Mouse (Mus musculus): ENCODE measurements around the gene Trappc3l. TPM values are rescaled to one million over a fixed set of nuclear protein-coding genes. Genes with fewer than 3 reads are reported as not detected.

Trappc3l gene
- polyA plus RNA-seq (2014; fragmentation: Illumina TruSeq; extraction: RNeasy Lipid Tissue Mini Kit (QIAGEN cat#74804); ENCODE audit: low read depth, low replicate concordance), result not detected

DNA sequence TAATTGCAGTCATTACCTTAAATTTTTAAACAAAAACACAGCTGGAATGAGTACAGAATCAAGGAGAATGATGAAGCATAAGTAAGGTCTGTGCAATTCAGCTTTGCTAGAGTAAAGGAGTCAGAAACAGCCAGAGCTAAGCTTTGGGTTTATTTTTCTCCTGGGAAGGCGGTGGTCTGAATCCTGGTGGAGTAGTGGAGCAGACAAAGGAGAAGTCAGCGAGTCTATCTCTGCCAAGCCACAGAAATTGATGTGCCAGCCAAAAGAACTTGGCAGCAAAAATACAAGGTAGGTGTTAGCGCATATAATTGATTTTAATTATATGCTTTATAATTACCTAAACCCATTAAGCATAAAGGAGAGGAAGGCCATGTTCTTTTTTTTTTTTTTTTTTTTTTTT is at the start of gene Trappc3l:
Gene Trappc3l, plus strand, starts transcription at position 197 of the 400 bp plus-strand sequence.

DNA sequence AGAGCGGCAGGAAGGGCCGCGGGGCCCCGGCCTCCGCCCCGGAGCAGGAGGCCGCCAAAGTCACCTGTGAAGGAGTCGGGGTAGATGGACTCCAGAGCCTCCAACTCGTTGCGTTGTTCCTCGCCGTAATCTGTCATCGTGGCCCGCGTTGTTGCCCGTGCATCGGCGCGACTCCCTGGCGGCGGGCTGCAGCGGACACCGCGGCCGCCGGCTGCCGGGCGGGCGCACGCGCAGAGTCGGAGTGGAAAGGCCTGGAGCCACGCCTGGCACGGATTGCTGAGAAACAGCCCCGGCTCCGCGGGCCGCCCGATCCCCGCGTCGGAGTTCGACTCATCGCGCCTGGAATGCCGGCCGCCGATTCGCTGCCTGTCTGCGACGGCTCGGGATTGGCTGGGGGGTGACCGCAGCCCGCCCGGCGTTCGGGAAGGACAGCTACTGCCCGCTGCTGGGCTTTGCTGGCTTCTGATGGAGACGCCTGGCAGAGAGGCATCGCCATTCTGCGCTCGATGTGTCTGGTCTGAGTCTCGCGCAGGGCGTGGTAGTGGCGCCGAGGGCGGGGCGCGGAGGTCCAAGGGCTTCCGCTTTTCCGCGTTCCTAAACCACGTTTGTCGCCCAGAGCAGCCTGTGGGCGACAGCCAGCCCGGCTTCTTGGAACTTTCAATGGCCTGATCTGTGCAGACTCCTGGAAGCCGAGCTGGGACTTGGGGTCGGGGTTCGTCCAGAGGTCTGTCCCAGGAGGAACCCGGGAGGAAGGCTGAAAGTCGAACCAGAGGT is 17.9 kb upstream of the Trappc3l start, which contains the start of gene Rwdd1:
Gene Rwdd1, minus strand, starts transcription at position 323 of the 774 bp plus-strand sequence.

DNA sequence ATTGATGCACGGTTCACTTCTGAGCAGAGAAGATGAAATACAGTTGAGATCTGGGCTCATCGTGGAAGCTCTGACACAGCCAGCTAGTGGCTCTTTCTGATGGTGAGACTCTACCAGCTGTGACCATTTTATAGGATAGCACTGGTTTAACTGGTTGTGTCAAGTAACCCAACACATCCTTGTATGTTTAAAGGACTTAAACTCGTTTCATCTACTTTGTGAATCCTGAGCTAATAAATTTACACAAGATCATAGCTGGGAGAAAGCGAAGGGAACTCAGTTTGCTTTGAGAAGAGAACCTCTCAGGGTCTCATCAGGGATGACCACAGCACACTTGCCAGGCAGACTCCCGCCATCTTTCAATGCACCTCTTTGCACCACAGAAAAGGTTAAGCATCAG is 6.8 kb downstream of the Trappc3l start, which contains the start of gene Calhm4:
Gene Calhm4, minus strand, starts transcription at position 101 of the 400 bp plus-strand sequence.

DNA sequence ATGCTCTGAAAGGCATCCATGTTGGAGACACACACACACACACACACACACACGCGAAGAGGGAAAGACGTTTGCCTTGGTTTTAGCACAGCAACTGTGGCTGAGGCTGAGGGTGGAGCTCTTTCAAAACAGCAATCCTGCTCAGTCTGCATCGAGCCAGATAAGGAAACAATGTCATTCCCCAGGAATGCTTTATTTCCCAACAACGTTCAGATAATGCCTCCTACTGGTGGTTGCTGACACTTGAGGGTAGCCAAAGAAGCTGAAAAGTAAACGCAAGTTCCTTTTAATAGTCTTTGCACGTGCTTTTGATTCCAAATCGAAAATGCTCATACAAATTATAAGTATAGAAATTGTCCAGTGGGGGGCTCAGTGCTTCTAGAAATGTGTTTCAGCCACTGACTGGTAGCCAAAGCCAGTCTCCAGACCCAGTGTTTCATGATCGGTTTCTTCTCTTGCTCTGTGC is 59.1 kb downstream of the Trappc3l start, which contains the start of gene Calhm5:
Gene Calhm5, minus strand, starts transcription at position 102 of the 466 bp plus-strand sequence.

DNA sequence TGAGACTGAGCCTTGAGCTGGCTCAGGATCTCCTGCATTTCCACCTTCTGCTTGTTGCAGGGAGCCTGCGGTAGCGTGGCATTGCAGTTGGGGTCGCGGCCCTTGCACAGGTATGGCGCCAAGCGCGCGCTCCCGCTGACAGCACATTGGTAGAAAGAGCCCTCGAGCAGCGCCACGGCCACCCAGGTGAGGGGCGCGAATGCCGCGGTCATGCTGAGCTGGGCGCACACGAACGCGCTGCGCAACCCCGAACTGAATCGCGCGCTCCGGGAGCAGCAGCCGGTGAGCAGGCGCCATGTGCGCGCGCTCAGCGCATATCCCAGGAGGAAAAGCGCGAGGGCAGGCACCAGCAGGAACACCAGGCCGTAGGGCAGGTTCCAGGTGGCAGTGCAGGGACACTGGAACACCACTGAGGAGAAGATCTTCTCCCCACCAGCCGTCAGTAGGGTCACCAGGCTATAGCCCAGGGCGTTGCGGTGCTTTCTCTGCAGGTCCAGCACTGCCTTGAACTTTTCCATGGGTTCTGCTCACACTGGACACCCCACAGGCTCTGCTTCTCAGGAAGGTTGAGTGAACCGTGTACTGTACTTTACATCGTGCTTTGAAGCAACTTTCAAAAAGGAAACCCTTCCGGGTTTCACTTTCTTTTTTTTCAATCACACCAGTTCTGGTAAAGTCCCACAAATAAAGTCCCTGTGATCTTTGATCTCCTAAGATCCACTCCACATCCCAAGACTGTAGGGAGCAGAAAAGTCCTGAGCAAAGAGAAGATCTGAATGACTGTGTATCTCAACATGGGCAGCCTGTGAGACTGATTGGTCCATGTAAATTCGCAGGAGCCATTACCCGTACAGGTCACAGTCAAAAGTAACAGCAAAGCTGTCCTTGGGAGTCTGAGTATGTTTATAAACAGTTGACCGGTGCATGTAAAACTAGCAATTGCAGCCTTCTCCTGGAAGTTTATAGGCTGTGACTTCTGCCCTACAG is 90.3 kb downstream of the Trappc3l start, which contains the start of gene Calhm6:
Gene Calhm6, minus strand, starts transcription at position 593 of the 987 bp plus-strand sequence.

Other genes starting within 250 kb of the Trappc3l start
- not detected for gene Sult3a1, start 179.9 kb upstream of the Trappc3l start, polyA plus RNA-seq (2014; fragmentation: Illumina TruSeq; extraction: RNeasy Lipid Tissue Mini Kit (QIAGEN cat#74804); ENCODE audit: low read depth, low replicate concordance)
- gene Rsph4a, start 132.5 kb upstream of the Trappc3l start, polyA plus RNA-seq (2014; fragmentation: Illumina TruSeq; extraction: RNeasy Lipid Tissue Mini Kit (QIAGEN cat#74804); ENCODE audit: low read depth, low replicate concordance), result 2.0 TPM
- 50.6 TPM for gene Zup1, start 86.3 kb upstream of the Trappc3l start, polyA plus RNA-seq (2014; fragmentation: Illumina TruSeq; extraction: RNeasy Lipid Tissue Mini Kit (QIAGEN cat#74804); ENCODE audit: low read depth, low replicate concordance)
- 286 TPM for gene Rwdd1, start 18.0 kb upstream of the Trappc3l start, polyA plus RNA-seq (2014; fragmentation: Illumina TruSeq; extraction: RNeasy Lipid Tissue Mini Kit (QIAGEN cat#74804); ENCODE audit: low read depth, low replicate concordance)
- gene Calhm4, start 6.7 kb downstream of the Trappc3l start, polyA plus RNA-seq (2014; fragmentation: Illumina TruSeq; extraction: RNeasy Lipid Tissue Mini Kit (QIAGEN cat#74804); ENCODE audit: low read depth, low replicate concordance), result not detected
- 0.76 TPM for gene Calhm5, start 58.9 kb downstream of the Trappc3l start, polyA plus RNA-seq (2014; fragmentation: Illumina TruSeq; extraction: RNeasy Lipid Tissue Mini Kit (QIAGEN cat#74804); ENCODE audit: low read depth, low replicate concordance)
- gene Calhm6, start 90.4 kb downstream of the Trappc3l start, polyA plus RNA-seq (2014; fragmentation: Illumina TruSeq; extraction: RNeasy Lipid Tissue Mini Kit (QIAGEN cat#74804); ENCODE audit: low read depth, low replicate concordance), result 0.93 TPM
- 13.1 TPM for gene Dse, start 170.1 kb downstream of the Trappc3l start, polyA plus RNA-seq (2014; fragmentation: Illumina TruSeq; extraction: RNeasy Lipid Tissue Mini Kit (QIAGEN cat#74804); ENCODE audit: low read depth, low replicate concordance)
- gene Tspyl1, start 244.6 kb downstream of the Trappc3l start, polyA plus RNA-seq (2014; fragmentation: Illumina TruSeq; extraction: RNeasy Lipid Tissue Mini Kit (QIAGEN cat#74804); ENCODE audit: low read depth, low replicate concordance), result 101 TPM

All from adrenal gland, adult 10 weeks (tissue).